Mouse (Mus musculus): Measurements from ENCODE around the gene Sumf2. TPM values are rescaled to one million over a fixed set of nuclear protein-coding genes. Genes with fewer than 3 reads are reported as not detected.
A peak's percentile ranks its signal among the peaks of the same experiment; 100 is the strongest.
"Not testable (repeated sequence)": the region's sequence is repeated elsewhere in the genome, so short reads cannot be mapped to it uniquely, and the experiment has no call there.

Gene Sumf2
- polyA plus RNA-seq, 1 experiment from 2014 or later = 10.1 TPM

DNA sequence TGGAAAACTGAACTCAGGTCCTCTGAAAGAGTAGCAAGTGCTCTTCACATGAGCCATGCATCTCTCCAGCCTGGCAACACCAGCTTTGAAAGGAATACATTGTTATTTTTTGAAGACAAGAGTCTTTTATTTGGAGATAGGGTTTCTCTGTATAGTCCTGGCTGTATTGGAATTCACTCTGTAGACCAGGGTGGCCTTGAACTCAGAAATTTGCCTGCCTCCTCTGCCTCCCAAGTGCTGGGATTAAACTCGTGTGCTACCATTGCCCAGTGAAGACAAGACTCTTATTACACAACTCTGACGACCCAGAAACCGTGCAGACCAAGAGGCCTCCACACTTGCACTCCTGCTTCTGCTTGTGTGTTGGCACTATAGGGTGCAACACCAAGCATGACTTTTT lies 33.1 kb downstream of the Sumf2 start:
- no peak overlapping the region for H3K4me3 ChIP-seq (ENCODE audit: inconsistent target)
- H3K36me3 ChIP-seq (ENCODE audit: inconsistent target) = peaks cover 26% of the 10 kb centered on the region
- WGBS (ENCODE audit: missing documents) = 75% methylated on average over 3 of the region's 3 CpGs
- H3K27ac ChIP-seq = no peak overlapping the region
- H3K79me2 ChIP-seq (ENCODE audit: inconsistent target) = peaks cover 19% of the 10 kb centered on the region

DNA sequence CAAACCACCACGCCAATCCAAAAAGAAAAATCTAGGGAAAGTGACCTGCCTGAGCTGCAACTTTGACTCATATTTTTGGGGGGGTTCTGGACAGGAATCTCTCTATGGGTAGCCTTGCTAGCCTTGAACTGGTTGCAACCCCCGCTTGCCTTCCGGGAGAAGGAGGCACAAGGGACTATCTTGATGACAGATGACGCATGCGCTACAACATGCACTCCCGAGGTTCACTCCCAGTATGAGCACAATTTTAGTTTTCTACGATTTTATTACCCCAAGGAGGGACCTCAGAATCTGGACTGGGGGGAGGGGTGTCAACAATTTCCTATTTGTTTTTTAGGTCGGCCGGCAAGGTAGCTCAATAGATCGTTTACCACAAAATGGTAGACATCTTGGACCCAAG lies 39.5 kb downstream of the Sumf2 start:
- H3K27ac ChIP-seq = peak overlapping the region; percentile 54; the same call in 1 of the 2 replicates
- peaks cover 40% of the 10 kb centered on the region for H3K79me2 ChIP-seq (ENCODE audit: inconsistent target)
- peaks cover 16% of the 10 kb centered on the region for H3K36me3 ChIP-seq (ENCODE audit: inconsistent target)
- peak overlapping the region; percentile 92 for H3K4me3 ChIP-seq (ENCODE audit: inconsistent target)
- 34% methylated on average over 10 of the region's 10 CpGs for WGBS (ENCODE audit: missing documents)

DNA sequence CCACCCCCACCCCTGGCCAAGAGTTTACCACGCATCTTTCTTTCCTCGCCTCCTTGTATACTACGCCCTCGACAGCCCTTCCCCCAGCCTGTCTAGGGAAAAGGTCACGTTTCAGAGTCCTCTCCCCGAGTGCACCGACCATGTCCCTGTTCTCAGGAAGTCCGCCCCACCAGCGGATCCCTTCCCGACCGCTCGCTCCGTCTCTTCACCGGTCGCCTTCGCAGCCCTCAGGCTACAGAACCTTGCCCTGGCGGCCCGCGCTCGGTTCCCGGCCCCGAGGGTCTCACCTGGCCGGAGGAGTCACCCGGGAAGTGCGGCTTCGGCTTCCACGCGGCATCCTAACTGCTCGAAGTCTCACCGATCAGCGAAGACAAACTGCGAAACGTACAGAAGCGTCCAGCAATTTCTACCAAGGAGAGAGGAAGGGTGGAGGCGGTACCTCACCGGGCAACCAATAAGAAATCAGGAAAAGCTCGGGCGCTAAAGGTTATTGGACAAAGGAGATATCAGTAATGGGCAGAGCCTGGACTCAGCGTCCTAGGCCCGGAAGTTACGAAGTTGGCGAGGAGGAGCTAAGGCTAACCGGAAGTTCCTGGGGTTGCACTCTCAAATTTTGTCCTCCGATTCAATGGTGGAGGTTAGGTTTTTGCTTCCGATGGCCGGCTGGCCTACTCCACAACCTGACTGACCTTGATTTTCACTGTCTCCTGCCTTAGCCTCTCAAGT lies 40.3 kb downstream of the Sumf2 start, which contains the start of gene Chchd2:
Chchd2 (minus strand) TSS at position 560 of the 726 bp plus-strand sequence.
- peaks cover 40% of the 10 kb centered on the region for H3K79me2 ChIP-seq (ENCODE audit: inconsistent target)
- peaks cover 9% of the 10 kb centered on the region for H3K36me3 ChIP-seq (ENCODE audit: inconsistent target)
- WGBS (ENCODE audit: missing documents) = 1% methylated on average over 46 of the region's 46 CpGs
- peak within 1 kb of the TSS; percentile 92 for H3K4me3 ChIP-seq (ENCODE audit: inconsistent target)
- H3K27ac ChIP-seq = peak within 1 kb of the TSS; percentile 54

DNA sequence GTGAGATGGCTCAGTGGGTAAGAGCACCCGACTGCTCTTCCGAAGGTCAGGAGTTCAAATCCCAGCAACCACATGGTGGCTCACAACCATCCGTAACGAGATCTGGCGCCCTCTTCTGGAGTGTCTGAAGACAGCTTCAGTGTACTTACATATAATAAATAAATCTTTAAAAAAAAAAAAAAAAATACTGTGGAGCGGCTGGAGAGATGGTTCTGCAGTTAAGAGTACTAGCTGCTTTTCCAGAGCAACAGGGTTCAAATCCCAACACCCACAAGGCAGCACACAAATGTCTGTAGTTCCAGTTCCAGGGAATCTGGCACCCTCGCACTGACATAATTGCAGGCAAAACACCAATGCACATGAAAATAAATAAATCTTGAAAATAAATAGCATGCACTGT lies 43.6 kb downstream of the Sumf2 start:
- peaks cover 16% of the 10 kb centered on the region for H3K79me2 ChIP-seq (ENCODE audit: inconsistent target)
- WGBS (ENCODE audit: missing documents) = 86% methylated on average over 3 of the region's 7 CpGs
- H3K36me3 ChIP-seq (ENCODE audit: inconsistent target); H3K27ac ChIP-seq; H3K4me3 ChIP-seq (ENCODE audit: inconsistent target): not testable (repeated sequence)

DNA sequence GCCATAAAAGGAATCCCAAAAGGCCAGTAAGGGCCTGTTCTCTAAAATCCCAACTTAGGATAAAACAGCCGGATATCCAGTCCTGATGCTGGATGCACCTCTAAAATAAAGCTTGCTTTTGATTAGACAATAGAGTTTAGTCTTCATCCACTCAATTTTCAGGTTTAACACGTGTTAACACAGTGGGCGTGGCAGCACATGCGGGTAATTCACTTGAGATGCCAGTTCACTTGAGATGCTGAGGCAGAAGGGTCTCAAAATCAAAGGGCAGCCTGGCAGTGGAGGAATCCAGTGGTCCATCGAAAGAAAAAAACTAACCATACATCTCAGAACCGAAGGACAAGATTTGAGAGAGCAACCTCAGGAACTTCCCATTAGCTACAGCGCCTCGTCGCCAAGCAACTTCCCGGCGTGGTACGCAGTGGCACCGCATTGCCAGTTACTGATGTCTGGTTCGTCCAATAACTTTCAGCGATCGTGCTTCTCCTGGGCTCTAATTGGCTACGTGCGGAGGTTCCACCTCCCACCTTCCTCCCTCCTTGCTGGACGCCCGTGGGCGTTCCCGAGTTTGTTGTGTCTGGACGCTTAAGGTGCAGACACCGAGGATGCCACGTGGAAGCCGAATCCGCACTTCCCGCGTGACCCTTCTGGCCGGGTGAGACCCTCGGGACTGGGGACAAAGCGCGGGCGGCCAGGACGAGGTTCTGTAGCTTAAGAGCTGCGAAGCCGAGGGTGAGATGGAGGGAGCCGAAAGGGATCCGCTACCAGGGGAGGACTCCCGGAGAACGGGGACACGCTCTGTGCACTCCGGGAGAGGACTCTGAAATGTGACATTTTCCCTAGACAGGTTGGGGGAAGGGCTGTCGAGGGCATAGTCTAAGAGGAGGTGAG lies 48.7 kb downstream of the Sumf2 start, which contains the start of gene Zbed5:
Zbed5 (plus strand) TSS at position 526 of the 891 bp plus-strand sequence.
- H3K79me2 ChIP-seq (ENCODE audit: inconsistent target) = no peaks in the 10 kb centered on the region
- WGBS (ENCODE audit: missing documents) = 2% methylated on average over 44 of the region's 44 CpGs
- no peak within 1 kb of the TSS for H3K27ac ChIP-seq
- peak within 1 kb of the TSS; percentile 58 for H3K4me3 ChIP-seq (ENCODE audit: inconsistent target)
- no peaks in the 10 kb centered on the region for H3K36me3 ChIP-seq (ENCODE audit: inconsistent target)

DNA sequence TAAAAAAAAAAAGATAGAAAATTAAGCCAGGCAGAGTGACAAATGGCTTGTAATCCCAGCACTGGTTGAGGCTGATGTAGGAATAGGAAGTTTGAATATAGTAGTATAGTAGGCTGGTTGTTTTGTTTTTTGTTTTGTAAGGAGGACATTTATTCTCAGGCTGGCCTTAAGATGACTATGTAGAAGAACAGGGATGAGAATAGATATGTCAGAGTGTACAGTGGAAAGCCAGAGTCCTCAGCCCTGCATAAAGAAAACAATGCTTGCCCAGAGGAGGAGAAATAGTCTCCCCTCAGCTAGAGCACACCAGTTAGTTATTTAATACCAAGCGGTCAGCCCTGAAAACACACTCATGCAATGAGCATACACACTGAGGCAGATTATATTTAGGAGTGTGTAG lies 51.7 kb downstream of the Sumf2 start, which contains the start of gene Phkg1:
Phkg1 (minus strand) TSS at position 101 of the 400 bp plus-strand sequence.
- Histone ChIP-seq H3K36me3 (ENCODE audit: inconsistent target) (no peaks in the 10 kb centered on the region), H3K27ac (no peak within 1 kb of the TSS), H3K4me3 (ENCODE audit: inconsistent target) (no peak within 1 kb of the TSS), H3K79me2 (ENCODE audit: inconsistent target) (no peaks in the 10 kb centered on the region)
- WGBS (ENCODE audit: missing documents) = 89% methylated on average over 1 of the region's 1 CpGs

DNA sequence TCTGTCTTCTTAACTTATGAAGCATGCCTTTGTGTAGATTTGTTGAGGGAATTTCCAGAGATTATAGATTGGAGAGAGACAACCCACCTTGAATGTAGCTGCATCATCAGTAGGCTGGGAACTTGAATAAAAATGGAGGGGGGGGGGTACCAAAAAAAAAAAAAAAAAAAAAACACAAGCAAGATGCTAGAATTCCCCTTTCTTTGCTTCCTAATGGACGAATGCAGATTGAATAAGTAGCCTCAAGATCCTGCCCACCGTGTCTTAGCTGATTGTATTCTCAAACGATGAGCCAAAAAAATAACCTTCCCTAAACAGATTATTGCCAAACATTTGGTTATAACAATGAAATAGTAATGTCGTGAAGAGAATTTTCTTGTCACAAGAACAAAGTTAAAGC lies 61.0 kb downstream of the Sumf2 start:
- Histone ChIP-seq H3K27ac (no peak overlapping the region), H3K4me3 (ENCODE audit: inconsistent target) (peak overlapping the region; percentile 33), H3K79me2 (ENCODE audit: inconsistent target) (no peaks in the 10 kb centered on the region), H3K36me3 (ENCODE audit: inconsistent target) (no peaks in the 10 kb centered on the region)
- WGBS (ENCODE audit: missing documents) = 5% methylated on average over 4 of the region's 4 CpGs

DNA sequence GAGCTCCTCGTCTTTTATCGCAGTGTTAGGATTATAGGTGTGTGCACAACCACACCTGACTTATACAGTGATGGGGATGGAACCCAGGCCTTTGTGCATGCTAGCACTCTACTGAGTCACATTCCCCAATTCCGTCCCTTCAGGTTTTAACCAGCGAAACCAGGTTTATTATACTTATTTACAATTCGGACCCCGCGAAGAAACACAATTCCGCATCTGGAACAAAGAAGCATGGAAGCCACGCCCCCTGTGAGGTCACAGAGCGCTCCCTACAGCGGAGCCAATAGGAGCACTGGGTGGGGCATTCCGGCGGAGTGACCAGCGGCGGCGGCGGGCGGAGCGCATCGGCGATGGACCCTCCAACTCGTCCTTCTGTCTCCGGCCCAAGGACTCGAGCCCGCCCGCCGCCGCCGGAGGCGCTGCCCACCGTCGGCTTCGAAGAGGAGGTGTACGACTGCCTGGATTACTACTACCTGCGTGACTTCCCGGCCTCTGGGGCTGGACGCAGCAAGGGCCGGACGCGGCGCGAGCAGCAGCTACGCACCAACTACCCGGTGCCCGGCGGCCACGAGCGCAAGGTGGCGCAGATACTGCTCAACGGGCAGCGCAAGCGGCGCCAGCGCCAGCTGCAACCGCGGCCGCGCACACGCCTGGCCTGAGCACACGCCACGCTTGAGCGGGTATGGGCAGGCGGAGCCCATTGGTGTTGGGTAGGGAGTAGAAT lies 61.6 kb downstream of the Sumf2 start, which contains the start of gene Nupr1l:
Nupr1l (plus strand) TSS at position 299 of the 724 bp plus-strand sequence.
- 1% methylated on average over 63 of the region's 63 CpGs for WGBS (ENCODE audit: missing documents)
- Histone ChIP-seq H3K36me3 (ENCODE audit: inconsistent target) (no peaks in the 10 kb centered on the region), H3K27ac (no peak within 1 kb of the TSS), H3K4me3 (ENCODE audit: inconsistent target) (peak within 1 kb of the TSS; percentile 33), H3K79me2 (ENCODE audit: inconsistent target) (no peaks in the 10 kb centered on the region)

DNA sequence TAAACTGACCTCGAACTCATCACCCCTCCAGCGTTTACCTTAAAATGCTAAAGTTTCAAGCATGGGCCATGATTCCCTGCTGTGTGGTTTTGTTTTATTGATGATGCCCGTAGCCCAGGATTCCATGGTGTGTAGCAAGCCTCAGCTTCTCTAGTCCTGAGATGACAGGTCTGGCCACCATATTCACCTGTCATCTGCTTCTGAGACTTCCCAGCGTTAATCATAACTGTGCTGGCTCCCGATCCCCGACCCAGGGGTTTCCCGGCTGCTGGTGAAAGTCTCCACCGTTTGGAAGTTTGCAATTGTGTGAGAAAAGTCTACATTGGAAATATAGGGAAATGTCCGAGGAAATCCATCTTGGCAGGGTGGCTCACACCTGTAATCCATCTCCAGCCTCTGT lies 62.4 kb downstream of the Sumf2 start:
- Histone ChIP-seq H3K36me3 (ENCODE audit: inconsistent target) (no peaks in the 10 kb centered on the region), H3K79me2 (ENCODE audit: inconsistent target) (no peaks in the 10 kb centered on the region), H3K4me3 (ENCODE audit: inconsistent target) (peak overlapping the region; percentile 26), H3K27ac (no peak overlapping the region)
- 67% methylated on average over 9 of the region's 9 CpGs for WGBS (ENCODE audit: missing documents)

DNA sequence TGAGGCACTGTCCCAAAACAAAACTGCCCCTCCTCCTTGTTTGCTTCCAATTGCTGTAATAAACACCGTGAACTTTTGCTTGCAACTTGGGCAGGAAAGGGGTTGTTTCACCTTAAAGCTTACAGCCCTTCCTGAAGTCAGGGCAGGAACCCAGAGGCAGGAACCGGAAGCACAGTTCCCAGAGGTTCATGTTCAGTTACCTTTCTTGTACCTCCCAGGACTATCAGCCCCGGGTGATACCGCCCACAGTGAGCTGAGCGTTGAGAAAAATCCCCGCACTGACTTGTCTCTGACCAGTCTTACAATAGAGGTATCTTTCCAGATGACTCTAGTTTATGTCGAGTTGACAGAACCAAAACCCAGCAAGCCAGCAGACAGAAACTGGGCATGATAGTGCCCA lies 62.8 kb downstream of the Sumf2 start:
- WGBS (ENCODE audit: missing documents) = 72% methylated on average over 7 of the region's 7 CpGs
- H3K27ac ChIP-seq = no peak overlapping the region
- no peak overlapping the region for H3K4me3 ChIP-seq (ENCODE audit: inconsistent target)
- no peaks in the 10 kb centered on the region for H3K36me3 ChIP-seq (ENCODE audit: inconsistent target)
- H3K79me2 ChIP-seq (ENCODE audit: inconsistent target) = no peaks in the 10 kb centered on the region

Other genes starting within 250 kb of the Sumf2 start
- gene Zfp11, start 176.9 kb upstream of the Sumf2 start, polyA plus RNA-seq (2018) = 0.86 to 2.6 TPM (median 2.2 TPM) in 3 replicates
- gene Sept14, start 138.5 kb upstream of the Sumf2 start, polyA plus RNA-seq (2018) = not detected in 3 replicates
- gene Mrps17, start 131.5 kb upstream of the Sumf2 start, polyA plus RNA-seq (2018) = 39.4 to 79.4 TPM (median 50.8 TPM) in 3 replicates
- 42.7 to 57.0 TPM (median 51.5 TPM) in 3 replicates for gene Nipsnap2, start 121.9 kb upstream of the Sumf2 start, polyA plus RNA-seq (2018)
- gene Psph, start 59.5 kb upstream of the Sumf2 start, polyA plus RNA-seq (2018) = 3.3 to 6.5 TPM (median 5.6 TPM) in 3 replicates
- gene Chchd2, start 40.5 kb downstream of the Sumf2 start, polyA plus RNA-seq (2018) = 61.0 to 327 TPM (median 283 TPM) in 3 replicates
- gene Zbed5, start 48.7 kb downstream of the Sumf2 start, polyA plus RNA-seq (2018) = 0.23 to 0.46 TPM (median 0.32 TPM) in 3 replicates
- not detected in 3 replicates for gene Phkg1, start 51.6 kb downstream of the Sumf2 start, polyA plus RNA-seq (2018)
- gene Nupr1l, start 61.6 kb downstream of the Sumf2 start, polyA plus RNA-seq (2018) = 0.11 to 1.1 TPM (median 0.14 TPM) in 3 replicates
- 13.1 to 24.0 TPM (median 20.1 TPM) in 3 replicates for gene Vkorc1l1, start 95.0 kb downstream of the Sumf2 start, polyA plus RNA-seq (2018)
- 437 to 471 TPM (median 448 TPM) in 3 replicates for gene Gusb, start 156.1 kb downstream of the Sumf2 start, polyA plus RNA-seq (2018)
- gene Asl, start 182.3 kb downstream of the Sumf2 start, polyA plus RNA-seq (2018) = 33.6 to 39.7 TPM (median 34.1 TPM) in 3 replicates
- gene Crcp, start 182.3 kb downstream of the Sumf2 start, polyA plus RNA-seq (2018) = 28.9 to 33.0 TPM (median 32.1 TPM) in 3 replicates
- 11.0 to 26.4 TPM (median 21.7 TPM) in 3 replicates for gene Tpst1, start 226.3 kb downstream of the Sumf2 start, polyA plus RNA-seq (2018)